Mouse (Mus musculus) T-helper 17 cell (primary cell): ENCODE results near the gene Znrf2.

Experiments
- in situ Hi-C, 2 experiments: fragments of 300-600 bp; cut with MboI, MseI; formaldehyde crosslinking; loops; 1 replicate in 1 of 2; 2 replicates in 1 of 2; pipeline ENCODE4 v1.15.1; 2025; ENCODE audit warnings: high pct_unique_total_duplicates in 2 of 2

Znrf2 gene

DNA sequence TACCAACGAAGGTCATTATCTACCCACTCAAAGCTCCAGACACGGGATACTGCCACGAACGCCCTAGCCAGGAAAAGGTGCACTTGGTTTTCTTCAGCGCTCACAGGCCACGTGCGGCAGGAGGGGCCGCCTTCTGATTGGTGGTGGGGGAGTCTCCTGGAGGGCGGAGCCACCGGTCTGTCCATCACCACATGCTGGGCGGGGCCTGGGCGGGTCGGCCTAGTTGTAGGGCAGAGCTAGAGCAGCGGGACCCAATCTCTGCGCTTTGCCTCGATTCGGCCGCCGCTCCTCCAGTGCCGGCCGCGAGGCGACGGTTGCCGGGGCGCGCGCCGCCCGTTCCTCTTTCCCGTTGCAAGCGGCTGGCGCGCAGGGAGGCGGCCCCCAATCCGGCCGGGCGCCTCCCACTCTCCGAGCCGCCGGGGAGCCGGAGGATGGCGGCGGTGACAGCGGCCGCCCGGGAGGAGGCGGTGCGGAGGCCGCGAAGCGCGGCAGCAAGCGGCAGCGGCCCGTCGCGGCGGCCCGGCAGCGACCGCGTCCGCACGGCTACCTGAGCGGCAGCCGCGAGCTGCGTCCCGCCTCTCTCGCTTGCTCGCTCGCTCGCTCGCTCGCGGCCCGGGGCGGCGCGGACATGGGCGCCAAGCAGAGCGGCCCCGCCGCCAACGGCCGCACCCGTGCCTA is at the start of gene Znrf2:
Gene Znrf2, plus strand, starts transcription at position 529 of the 678 bp plus-strand sequence.
- in situ Hi-C loops, result no loop called here

DNA sequence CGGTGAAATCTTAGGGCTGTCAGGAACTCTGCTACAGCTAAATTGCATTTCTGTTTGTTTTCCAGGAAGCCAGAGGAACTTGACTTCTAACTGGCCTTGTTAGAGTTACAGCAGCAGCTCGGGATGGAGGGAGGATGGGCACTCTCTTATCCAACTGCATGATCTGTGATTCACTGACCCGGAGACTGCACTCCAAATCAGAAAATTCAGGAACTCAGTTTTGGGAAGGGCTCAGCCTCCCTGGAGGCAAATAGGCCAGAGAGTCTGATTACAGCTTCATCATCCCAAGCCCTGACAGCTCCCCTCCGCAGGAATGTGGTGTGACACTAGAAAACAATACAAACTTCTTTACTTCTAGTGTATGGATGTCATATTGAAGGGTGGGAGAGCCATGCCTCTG is 49.0 kb upstream of the Znrf2 start:
- in situ Hi-C loops, result no loop called here

DNA sequence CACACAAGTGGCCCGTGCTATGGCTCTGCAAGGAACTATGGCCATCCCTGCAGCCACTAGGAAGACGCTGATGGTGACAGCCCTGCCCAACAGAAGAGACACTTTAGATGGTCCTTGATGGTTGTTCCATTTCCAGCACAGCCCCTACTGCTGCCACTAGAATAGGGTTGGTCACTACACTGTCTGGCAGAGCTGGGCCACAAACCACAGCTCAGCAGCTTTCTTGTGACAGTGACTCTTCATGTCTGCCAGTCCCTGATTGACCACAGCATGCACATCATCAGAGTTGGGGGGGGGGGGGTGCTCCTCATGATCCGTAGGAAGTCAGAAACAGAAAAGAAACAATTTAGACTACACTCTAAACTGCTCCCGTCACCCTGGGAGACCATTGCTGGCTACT is 46.0 kb upstream of the Znrf2 start:
- in situ Hi-C loops, result no loop called here

DNA sequence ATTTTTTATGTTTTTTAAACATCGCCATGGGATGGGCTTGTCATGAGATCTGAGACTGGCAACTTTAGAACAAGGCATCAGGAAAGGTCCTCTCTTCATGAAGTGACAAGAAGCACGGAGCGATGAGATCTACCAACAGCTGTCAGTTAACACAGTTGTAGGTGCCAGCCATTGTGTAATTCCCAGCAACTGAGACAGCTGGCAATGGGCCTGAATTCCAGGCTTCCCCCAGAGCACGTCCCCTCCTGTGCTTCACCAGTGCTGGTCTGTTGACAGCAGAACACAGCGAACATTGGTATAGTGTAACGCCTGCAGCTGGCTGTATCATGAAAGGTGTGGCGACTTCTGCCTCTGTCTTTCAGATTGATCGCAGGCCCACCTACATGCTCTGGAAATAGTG is 45.5 kb upstream of the Znrf2 start:
- in situ Hi-C loops, result no loop called here

DNA sequence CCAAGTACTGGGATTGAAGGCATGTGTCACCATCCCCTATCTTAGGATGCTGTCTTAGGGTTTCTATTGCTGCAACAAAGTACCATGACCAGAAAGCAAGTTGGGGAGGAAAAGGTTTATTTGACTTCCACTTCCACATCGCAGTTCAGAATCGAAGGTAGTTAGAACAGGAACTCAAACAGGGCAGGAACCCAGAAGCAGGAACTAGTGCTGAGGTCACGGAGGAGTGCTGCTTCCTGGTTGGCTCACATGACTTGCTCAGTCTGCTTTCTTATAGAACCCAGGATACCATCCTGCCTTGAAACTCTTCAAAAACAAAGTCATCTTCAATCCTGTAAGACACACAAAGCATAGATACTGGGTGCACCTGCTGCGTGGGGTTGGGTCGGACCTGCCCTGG is 44.6 kb upstream of the Znrf2 start:
- in situ Hi-C loops, result no loop called here

DNA sequence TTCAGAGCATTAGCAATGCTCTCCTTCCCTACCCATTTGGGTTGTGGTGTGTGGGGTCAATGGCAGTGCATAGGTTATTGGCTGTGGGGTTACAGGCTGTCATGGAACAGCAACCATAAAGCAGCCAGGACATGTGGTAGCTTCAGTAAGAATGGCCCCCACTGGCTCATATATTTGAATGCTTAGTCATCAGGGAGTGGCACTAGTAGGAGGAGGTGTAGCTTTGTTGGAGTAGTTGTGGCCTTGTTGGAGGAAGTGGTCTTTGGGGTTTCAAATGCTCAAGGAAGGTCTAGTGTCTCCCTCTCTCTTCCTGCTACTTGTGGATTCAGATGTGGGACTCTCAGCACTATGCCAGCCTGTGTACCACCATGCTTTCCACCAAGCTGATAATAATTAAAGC is 41.0 kb upstream of the Znrf2 start:
- in situ Hi-C loops, result no loop called here

DNA sequence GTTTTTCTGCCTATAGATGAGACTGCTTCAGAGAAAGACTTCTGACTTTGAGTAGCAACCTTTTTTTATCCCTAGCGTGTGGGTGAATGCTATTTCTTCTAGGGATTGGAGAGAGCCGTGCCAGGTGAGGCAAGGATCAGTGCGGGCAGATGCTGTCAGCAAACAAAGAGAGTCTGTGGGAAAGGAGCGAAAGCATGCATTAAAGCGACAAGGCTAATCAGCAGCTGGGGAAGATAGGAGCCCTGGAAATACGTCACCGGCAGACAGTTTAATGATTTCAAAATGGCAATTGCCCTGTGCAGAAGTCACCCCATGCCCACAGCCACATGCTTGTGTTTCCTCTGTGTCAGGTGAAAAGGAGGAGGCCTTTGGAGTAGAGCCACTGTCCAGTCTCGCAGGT is 39.1 kb upstream of the Znrf2 start:
- in situ Hi-C loops, result no loop called here

DNA sequence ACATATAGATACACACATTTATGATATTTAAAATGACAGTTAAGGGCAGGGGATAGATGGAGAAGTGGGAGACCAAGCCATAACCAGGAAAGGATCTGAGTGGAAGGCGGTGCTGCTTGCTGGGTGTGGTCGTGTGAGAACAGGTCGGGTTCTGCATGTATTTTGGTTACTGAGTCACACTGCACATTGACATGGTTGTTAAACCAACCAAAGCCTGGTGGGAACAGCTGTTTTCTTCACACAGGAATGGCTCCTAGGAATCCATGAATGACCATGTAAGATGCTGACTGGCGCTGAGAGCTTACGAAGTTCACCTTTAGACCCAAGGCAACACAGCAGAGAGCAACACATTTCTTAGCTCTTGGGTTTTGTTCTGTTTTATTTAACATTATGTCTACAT is 36.7 kb upstream of the Znrf2 start:
- in situ Hi-C loops, result no loop called here

DNA sequence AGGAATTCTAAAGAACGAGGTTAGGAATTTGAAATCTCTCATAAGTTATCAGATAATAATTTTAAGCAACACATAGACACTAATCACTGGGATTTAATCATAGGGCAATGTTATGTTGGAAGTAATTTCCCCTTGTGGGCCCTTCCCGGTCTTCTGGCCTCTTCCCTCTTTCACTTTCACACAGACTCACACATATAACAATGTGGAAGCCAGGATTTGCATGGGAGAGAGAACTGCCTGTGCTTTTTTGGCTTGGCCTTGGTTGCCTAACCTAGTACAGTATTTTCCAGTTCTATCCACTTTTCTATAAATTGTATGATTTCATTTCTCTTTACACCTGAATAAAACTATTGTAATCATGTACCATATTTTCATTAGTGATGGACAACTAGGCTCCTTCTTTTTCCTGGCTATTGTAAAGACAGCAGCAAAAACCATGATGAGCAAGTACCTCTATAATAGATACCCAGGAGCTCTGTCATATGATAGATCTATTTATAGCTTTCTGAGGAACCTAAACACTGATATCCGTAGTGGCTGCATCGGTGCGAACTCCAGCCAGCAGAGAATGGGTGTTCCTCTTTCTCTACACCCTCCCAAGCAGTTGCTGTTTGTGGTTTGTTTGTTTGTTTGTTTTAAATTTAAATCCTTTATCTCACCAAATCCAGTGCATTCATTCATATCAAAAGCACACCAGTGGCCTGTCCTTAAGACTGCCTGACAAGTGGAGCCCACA is 36.0 kb upstream of the Znrf2 start:
- in situ Hi-C loops, result no loop called here

DNA sequence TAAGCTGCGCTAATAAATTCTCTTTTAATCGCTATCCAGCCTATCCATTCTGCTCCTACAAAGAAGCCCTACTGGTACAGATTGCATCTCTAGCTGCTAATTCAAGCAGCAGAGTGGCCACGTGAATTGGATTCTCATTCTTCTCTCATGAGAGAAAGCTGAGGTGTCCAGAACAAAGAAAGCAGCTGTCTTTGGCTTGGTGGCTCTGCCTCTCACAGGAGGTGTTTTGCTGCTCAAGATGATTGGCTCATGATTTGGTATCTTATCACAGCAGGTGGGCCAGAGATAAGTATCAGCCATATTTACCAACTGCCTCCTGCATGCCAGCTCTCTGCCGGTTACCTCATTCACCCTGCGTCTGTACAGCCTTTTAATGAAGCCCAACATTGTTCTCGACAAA is 34.8 kb upstream of the Znrf2 start:
- in situ Hi-C loops, result no loop called here

DNA sequence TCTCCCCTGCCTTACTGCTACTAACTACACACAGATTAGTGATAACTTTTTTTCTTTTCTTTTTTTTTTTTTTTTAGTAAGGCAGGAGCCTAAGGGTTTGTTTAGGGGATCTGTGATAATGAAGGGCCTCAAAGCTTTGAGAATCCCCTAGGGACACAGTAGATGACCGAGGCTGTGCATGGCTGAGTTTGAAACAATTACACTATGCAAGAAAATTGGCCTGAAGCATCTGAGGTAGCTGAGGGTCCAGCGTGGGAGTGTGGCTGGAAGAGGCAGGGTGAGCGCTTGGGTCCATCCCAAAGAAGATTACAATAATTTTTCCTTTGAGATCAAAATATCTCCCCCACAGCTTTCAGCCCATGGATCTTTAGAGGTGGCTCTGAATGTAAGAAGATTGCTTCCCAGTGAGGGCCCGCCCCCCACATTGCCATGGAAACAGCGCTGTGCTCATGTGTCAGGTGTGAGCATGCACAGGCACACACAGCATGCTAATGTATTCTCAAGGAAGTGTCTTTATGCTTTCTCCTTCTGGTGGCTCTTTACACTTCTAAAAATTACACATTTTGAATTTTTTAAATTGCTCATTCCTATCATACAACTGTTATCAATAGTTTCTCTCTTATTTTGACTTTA is 31.5 kb upstream of the Znrf2 start:
- in situ Hi-C loops, result no loop called here

DNA sequence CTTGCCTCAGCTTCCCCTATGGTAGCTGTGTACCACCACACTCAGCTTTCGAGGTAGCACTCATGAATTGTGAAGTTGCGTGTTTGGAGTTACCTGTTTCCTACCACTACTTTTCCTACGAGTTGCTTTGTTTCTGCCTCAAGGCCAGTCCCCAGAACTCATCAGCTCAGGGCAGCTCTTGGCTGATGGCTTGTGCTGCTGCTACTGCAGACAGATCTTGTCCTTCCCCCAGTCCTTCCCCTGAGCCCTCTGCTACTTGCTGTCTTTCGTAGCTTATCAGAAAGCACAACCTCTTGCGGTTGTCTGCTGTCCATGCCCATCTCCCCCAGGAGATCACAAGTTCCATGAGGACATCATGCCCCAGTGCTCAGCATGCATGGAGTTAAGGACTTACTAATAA is 29.9 kb upstream of the Znrf2 start:
- in situ Hi-C loops, result no loop called here

DNA sequence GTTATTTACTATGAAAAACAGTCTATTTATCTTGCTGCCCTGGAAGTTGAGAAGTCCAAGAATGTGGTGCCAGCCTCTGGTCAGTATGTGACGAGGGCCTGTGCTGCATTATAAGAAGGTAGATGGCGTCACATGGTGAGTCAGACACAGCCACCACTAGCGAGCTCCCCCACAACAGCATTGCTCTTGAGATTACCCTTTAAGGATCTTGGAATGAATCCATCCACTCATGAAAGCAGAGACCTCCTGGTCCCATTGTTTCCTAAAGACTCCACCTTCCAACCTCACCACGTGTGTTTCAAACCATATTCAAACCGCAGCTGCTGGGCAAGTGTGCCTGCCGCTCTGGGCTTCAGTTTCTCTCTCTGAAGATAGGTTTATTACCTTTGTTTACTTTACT is 28.2 kb upstream of the Znrf2 start:
- in situ Hi-C loops, result no loop called here

DNA sequence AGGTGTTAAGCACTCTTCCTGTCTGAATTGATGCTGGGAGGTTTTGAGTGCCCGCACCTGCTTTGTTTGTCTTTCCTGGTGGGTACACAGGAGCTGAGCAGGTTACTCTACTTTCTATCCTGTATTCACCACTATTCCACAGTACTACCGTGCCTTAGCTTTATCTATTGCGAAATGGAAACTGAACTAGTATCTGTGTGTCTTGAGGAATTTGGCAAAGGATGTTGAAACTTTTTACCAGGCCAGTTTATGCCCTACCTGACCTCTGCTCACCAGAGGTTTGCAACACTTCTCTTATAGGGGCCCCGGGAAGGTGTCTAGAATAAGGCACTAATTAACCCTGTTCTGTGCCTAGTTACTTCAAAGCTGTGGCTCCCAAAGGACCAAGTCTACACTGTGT is 27.6 kb upstream of the Znrf2 start:
- in situ Hi-C loops, result no loop called here

DNA sequence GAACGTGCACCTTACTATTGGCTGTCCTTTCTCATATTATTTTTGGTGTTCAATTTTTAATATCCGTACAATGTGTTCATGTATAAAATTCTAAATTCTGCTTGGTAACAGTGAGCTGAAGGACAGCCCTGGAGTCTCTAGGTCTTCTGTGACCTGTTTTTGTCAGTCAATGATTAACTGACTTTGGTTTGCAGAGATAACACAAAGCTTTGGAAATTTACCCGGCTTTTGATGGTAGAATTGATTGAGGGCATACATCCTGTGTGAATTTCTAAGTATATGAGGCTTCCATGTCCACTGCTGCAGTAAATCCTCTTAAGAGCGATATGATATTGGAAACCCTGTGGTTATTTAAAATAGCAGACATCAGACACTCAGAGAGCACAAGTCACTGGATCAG is 26.6 kb upstream of the Znrf2 start:
- in situ Hi-C loops, result no loop called here

DNA sequence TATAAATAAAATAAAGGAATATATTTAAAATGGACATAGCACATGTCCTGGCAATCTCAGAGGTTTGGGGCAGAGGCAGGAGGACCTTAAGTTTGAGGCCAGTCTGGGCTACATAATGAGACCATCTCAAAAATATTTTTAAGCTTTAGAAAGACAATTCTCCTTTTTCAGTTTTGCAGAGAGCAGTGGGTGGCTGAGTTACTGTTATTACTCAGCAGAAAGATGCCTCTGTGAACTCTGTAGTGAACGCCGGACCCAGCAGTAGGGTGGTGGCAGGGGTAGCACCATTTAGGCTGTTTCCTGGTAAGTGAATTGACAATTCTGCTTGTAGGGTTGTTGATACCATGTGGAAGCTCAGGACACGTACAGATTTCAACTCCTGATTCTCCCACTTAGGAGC is 22.9 kb upstream of the Znrf2 start:
- in situ Hi-C loops, result no loop called here

DNA sequence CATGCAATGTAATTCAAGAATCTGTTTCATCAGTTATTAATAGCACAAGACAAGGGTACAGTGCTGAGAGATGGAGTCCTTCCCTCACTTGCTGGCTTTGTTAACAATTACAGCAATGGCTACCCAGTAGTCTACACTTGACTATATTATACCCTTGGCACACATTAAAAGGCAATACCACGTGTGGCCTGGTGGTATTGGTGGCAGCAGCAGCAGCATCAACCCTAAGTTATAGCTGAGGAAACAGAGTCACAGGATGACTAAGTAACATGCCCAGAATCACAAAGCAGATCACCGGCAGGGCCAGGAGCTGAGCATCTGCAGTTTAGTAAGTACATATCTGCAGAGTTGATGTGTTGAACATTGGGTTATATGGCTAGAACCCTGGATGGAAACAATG is 22.3 kb upstream of the Znrf2 start:
- in situ Hi-C loops, result no loop called here

DNA sequence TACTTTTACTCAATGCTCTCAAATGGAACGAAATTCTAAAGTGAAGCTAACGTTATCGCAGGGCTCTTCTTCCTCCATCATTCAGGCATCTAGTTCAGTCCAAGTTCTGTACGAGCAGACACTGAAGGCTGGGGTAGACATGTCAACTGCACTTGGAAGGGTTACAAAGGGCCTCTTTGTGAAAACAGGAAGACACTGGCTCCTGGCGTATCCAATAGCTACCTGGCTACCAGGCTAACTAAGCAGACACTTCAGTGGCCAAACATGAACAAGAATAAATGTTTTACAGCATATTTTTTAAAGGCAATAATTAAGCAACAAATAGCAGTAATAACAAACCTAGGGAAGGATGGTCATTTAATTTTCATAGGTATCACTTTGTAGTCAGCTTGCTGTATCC is 21.7 kb upstream of the Znrf2 start:
- in situ Hi-C loops, result no loop called here

DNA sequence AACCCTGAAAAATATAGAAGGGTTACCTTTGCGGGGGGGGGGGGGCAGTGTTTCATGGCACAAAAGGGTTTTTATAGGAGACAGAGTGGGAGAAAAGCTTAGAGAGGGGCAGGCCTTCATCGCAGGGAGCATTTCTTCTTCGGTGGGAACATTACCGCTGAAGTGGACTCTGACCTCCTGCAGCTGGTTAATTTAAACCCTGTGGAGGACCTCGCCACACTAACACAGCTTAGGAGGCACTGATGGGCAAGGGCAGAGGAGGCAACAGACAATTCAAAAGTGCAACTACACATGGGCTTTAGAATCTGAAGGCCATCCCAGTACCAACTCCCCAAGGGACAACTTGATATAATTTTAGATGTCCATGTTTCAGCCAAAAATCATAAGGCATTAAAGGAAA is 20.7 kb upstream of the Znrf2 start:
- in situ Hi-C loops, result no loop called here

DNA sequence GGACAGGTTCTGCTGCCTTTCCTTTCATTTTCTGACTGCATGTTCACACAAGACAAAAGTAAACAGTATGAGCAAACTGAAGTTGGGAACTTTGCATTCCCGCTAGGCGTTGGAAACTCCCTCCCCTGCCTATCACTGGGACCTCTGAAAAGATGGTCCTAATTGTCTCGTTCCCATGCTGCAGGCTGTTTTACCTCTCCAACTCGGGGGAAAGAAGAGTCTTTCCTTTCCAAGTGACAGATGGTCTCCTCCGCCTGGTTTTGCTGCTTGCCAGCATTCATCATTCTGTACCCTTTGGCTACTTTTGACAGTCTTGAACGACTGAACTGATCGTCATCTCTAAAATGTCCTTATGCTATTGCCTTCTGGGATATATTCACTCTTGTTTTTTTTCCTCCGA is 14.4 kb upstream of the Znrf2 start:
- in situ Hi-C loops, result loop anchor here in 1 of 2 experiments (5.0 kb wide), 1 partner anchor 95 kb away; no protein-coding TSS in a partner anchor

DNA sequence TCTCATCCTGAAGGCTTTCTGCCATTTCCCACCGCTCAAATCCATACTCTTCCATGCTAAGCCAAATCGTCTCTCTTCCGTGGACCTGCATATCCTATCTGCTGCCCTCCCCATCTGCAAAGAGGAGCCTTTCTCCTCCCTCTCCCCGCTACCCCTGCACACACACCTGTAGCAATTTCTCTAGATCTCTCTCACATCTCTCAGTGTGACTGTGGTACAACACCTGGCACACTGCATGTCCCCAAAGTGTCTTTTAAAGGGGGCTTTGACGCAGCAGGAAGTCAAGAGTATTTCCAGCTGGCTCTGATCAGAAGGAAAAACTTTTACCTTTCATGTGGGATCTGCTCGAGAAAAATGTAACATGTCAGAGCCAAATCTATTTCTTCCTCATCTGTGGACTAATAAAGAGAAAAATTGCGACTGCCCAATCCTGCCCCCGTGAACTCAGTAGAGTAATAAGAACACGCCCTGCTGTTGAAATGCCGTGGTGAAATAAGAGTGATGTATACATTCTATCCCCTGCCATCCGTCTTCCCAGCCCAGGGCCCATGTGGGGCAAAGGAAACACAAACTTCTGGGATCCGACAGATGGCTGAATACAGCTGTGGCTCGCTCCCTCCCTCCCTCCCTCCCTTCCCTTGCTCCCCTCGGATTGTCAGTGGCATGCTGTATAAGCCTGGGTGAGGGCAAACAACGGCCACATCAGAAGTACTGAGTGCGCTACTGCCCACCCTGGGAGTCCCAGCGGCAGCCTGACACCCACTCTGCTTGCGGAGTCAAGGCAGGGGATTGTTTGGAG is 12.5 kb upstream of the Znrf2 start:
- in situ Hi-C loops, result loop anchor here in 1 of 2 experiments (5.0 kb wide), 1 partner anchor 97 kb away; no protein-coding TSS in a partner anchor

DNA sequence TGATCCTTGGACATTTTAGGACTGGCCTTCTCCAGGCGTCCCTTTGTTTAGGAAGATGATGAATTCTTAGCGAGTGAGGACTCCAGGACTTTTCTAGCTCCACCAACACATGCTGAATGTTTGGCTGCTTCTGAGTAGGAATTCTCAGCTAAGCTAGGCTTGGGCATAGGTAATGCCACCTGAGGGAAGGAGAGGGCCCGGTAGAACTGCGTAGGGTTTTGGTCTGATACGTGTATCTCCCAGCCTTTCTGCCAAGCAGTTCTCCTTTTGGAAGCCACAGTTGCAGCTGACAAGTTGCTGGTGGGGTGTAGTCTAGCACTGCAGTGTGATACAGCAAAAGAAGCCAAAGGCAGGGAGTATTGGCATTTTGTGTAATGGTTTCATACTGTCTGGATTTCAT is 10.9 kb upstream of the Znrf2 start:
- in situ Hi-C loops, result loop anchor here in 1 of 2 experiments (5.0 kb wide), 1 partner anchor 88 kb away; no protein-coding TSS in a partner anchor
